Mouse (Mus musculus) cortical plate, adult 2 months (tissue): Measurements from ENCODE around the gene Gm15557.
A peak's percentile ranks its signal among the peaks of the same experiment; 100 is the strongest.

Experiments used
- CTCF ChIP-seq: fragments of 200-500 bp; IDR thresholded peaks from 2 replicates; pipeline ENCODE4 v1.5.1; 2011; ENCODE audit warnings: mild to moderate bottlenecking, control low read depth, low read length; ENCODE audit not compliant: insufficient read depth; ENCODE audit errors: extremely low read depth
- POLR2A ChIP-seq: fragments of 200-500 bp; IDR thresholded peaks from 2 replicates; pipeline ENCODE4 v1.6.1; 2011; ENCODE audit warnings: mild to moderate bottlenecking, low read length, control low read depth; ENCODE audit not compliant: insufficient read depth; ENCODE audit errors: extremely low read depth

DNA sequence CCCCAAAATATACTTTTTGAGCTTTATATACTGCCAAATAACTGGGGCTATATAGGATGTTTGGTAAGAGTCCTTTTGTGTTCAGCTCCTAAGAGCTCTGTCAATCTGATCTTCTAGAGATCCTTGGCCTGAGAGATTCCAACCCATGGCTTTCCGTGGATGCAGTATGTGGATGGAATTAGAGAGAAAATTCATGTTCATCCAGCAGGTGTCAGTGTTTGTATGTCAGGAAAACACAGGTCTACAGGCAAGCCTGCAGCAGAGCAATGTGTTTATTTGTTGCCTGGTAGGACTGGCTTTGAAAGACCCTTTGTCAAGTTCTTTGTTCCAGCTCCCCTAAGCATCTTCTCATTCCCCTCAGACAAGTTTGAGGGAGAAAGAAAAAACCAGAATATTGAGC, 22.5 kb downstream of the Gm15557 start:
- no peak for TF ChIP-seq POLR2A
- TF ChIP-seq CTCF = peak; percentile 45; the same call in 1 of the 2 replicates
